Mouse (Mus musculus): ENCODE data around the gene Gm7929. TPM values are rescaled to one million over a fixed set of nuclear protein-coding genes. Genes with fewer than 3 reads are reported as not detected.

The Gm7929 gene
- polyA plus RNA-seq (2012; rRNA removed; ENCODE audit: low replicate concordance): not detected in 2 replicates

DNA sequence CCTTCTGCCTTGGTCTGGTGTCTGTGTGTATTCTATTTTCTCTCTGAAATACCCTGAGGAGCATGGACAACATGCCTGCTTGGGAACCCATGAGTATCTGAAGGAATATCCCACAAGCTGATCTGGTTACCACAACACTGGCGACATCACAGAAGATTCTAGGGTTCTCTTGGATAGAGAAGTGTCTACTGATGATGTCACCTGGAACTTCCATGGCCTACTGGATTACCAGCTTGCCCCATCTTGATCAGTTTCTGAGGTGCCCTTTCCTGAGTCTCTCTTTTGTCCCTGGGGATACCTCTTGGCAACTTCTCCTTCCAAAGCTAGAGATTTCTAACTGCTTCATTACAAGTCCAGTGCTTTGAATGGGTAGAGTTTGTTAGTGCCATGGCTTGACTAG, at the start of gene Gm7929:
Gene Gm7929 (minus strand): TSS at position 101 of the 400 bp plus-strand sequence.

DNA sequence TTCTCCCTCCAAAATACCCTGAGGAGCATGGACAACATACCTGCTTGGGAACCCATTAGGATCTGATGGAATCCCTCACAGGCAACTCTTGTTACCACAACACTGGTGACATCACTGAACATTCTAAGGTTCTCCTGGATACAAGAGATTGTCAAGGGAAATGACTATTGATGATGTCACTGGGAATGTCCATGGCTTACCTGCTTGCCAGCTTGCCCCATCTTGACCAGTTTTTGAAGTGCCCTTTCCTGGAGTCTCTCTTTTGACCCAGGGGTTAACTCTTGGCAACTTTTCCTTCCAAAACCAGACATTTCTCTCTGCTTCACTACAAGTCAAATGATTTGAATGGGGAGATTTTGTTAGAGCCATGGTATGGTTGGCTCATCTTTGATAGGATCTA, 21.9 kb upstream of the Gm7929 start, which contains the start of gene Gm47189:
Gene Gm47189 (minus strand): TSS at position 101 of the 400 bp plus-strand sequence.

DNA sequence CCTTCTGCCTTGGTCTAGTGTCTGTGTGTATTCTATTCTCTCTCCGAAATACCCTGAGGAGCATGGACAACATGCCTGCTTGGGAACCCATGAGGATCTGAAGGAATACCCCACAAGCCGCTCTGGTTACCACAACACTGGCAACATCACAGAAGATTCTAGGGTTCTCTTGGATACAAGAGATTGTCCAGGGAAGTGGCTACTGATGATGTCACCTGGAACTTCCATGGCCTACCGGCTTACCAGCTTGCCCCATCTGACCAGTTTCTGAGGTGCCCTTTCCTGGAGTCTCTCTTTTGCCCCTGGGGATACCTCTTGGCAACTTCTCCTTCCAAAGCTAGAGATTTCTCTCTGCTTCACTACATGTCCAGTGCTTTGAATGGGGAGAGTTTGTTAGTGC, 48.6 kb downstream of the Gm7929 start, which contains the start of gene Gm8068:
Gene Gm8068 (minus strand): TSS at position 101 of the 400 bp plus-strand sequence.

Other genes starting within 250 kb of the Gm7929 start
- not detected in 2 replicates for gene Gm7970, start 195.0 kb downstream of the Gm7929 start, polyA plus RNA-seq (2012; rRNA removed; ENCODE audit: low replicate concordance)
- gene 1700049E17Rik2, start 177.4 kb downstream of the Gm7929 start, polyA plus RNA-seq (2012; rRNA removed; ENCODE audit: low replicate concordance): not detected in 2 replicates
- not detected in 2 replicates for gene Gm3072, start 126.0 kb downstream of the Gm7929 start, polyA plus RNA-seq (2012; rRNA removed; ENCODE audit: low replicate concordance)
- gene Gm3676, start 104.1 kb downstream of the Gm7929 start, polyA plus RNA-seq (2012; rRNA removed; ENCODE audit: low replicate concordance): not detected in 2 replicates
- not detected in 2 replicates for gene Gm8068, start 48.7 kb downstream of the Gm7929 start, polyA plus RNA-seq (2012; rRNA removed; ENCODE audit: low replicate concordance)
- not detected in 2 replicates for gene Gm47189, start 21.8 kb upstream of the Gm7929 start, polyA plus RNA-seq (2012; rRNA removed; ENCODE audit: low replicate concordance)
- gene Gm7980, start 156.7 kb upstream of the Gm7929 start, polyA plus RNA-seq (2012; rRNA removed; ENCODE audit: low replicate concordance): not detected in 2 replicates
- not detected in 2 replicates for gene 1700049E17Rik1, start 174.3 kb upstream of the Gm7929 start, polyA plus RNA-seq (2012; rRNA removed; ENCODE audit: low replicate concordance)
- not detected in 2 replicates for gene 1700024B05Rik, start 193.4 kb upstream of the Gm7929 start, polyA plus RNA-seq (2012; rRNA removed; ENCODE audit: low replicate concordance)
- gene Gm6401, start 217.3 kb upstream of the Gm7929 start, polyA plus RNA-seq (2012; rRNA removed; ENCODE audit: low replicate concordance): not detected in 2 replicates
- not detected in 2 replicates for gene Gm3543, start 232.7 kb upstream of the Gm7929 start, polyA plus RNA-seq (2012; rRNA removed; ENCODE audit: low replicate concordance)